Mouse (Mus musculus) kidney, embryonic 15.5 days (tissue): ENCODE data around the gene Slc25a22. TPM values are rescaled to one million over a fixed set of nuclear protein-coding genes. Genes with fewer than 3 reads are reported as not detected.

Experiments
- ATAC-seq: fragments of 200-750 bp; cut with Nextera tagmentation; replicated peaks from 2 replicates; pipeline ENCODE4 v1.8.0; 2017; ENCODE audit warnings: moderate TSS enrichment; ENCODE audit not compliant: low FRiP score
- H3K27ac ChIP-seq: fragments of 300-500 bp; sonication (generic); 2 replicates; pipeline ENCODE4 v1.5.1; 2015; ENCODE audit warnings: mild to moderate bottlenecking, inconsistent platforms
- H3K27me3 ChIP-seq: fragments of 300-500 bp; sonication (generic); 2 replicates; pipeline ENCODE4 v1.6.1; 2015; ENCODE audit warnings: inconsistent platforms
- H3K36me3 ChIP-seq: fragments of 300-500 bp; sonication (generic); 2 replicates; pipeline ENCODE4 v1.6.1; 2015; ENCODE audit warnings: inconsistent platforms
- H3K4me1 ChIP-seq: fragments of 300-500 bp; sonication (generic); 2 replicates; pipeline ENCODE4 v1.6.1; 2015; ENCODE audit warnings: inconsistent platforms
- H3K4me2 ChIP-seq: fragments of 300-500 bp; sonication (generic); 2 replicates; pipeline ENCODE4 v1.6.1; 2015; ENCODE audit warnings: moderate library complexity, mild to moderate bottlenecking, inconsistent platforms
- H3K4me3 ChIP-seq: fragments of 300-500 bp; sonication (generic); replicated peaks from 2 replicates; pipeline ENCODE4 v1.5.1; 2015; ENCODE audit warnings: mild to moderate bottlenecking, inconsistent platforms
- H3K9ac ChIP-seq: fragments of 300-500 bp; sonication (generic); 2 replicates; pipeline ENCODE4 v1.6.1; 2015; ENCODE audit warnings: mild to moderate bottlenecking, inconsistent platforms
- H3K9me3 ChIP-seq: fragments of 300-500 bp; sonication (generic); replicated peaks from 2 replicates; pipeline ENCODE4 v1.6.1; 2016; ENCODE audit warnings: inconsistent platforms
- WGBS: fragments of 180-500 bp; shearing (Covaris S2); methylation state at CpG from one replicate; pipeline ENCODE4 v1.1.7; 2015; ENCODE audit warnings: mixed read lengths; 5-methylcytosine and 5-hydroxymethylcytosine counted together
- polyA plus RNA-seq: library from polyadenylated mRNA; unstranded; fragments of >200 nt; fragmentation: Nextera tagmentation; extraction: Ambion mirVana; gene quantifications from 2 replicates; pipeline ENCODE4 v1.2.1, GENCODE M21; 2015

Slc25a22 gene
- polyA plus RNA-seq, 1 experiment from 2014 or later = 34.0 TPM

DNA sequence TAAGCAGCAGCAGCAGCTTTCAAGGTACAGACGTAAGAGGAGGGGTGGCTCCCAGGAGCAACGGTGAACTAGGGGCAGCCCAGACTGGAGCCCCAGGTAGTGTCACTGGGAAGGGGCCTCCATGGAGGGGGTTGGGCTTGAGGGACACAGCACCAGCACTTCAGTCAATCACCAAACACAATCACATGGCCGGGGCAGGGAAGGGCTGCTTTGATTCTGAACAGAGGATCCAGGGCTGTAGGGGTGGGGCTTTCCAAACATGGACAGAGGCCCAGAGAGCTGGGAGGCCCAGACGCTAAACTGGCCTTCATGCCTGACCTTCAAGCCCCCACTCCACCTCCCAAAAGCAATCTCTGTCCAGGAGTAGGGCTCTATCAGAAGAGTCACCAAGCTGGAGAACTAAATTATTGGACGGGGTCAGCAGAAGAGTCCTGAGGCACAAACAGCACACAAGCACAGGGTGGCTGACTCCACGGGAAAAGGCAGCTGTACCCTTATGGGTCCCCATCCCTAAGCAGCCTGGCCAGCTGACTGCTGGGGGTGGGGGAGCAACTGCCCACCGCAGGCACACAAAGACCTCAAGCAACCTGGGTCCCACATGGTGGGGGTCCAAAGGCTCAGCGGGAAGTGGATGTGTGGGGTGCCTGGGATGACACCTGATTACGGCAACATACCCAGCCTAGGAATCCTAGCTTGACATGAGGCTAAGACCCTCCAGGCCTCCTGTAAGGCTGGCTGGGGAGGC lies 7.7 kb downstream of the Slc25a22 start:
- WGBS = 61% methylated on average over 9 of the region's 9 CpGs
- H3K9ac ChIP-seq = 0 out of 2 replicates have a peak overlapping the region, but pooled peaks have one; percentile 10
- H3K27me3 ChIP-seq = no peaks in the 10 kb centered on the region
- no peak for ATAC-seq
- peaks cover 39% of the 10 kb centered on the region for H3K36me3 ChIP-seq
- H3K27ac ChIP-seq = no peak overlapping the region
- H3K9me3 ChIP-seq = no peaks in the 10 kb centered on the region
- H3K4me1 ChIP-seq = peaks cover 41% of the 10 kb centered on the region
- H3K4me3 ChIP-seq = no peak overlapping the region
- peak overlapping the region; percentile 50 for H3K4me2 ChIP-seq

GRCm38 (mm10) chr7:141429310-141429709 lies 8.4 kb downstream of the Slc25a22 start, which contains the start of gene Cend1:
TSS of gene Cend1 (minus strand) at chr7:141429491.
- H3K27ac ChIP-seq = no peak within 1 kb of the TSS
- H3K4me2 ChIP-seq = peak within 1 kb of the TSS; percentile 50
- H3K36me3 ChIP-seq = peaks cover 39% of the 10 kb centered on the region
- peak; percentile 79 for ATAC-seq
- 6% methylated on average over 19 of the region's 19 CpGs for WGBS
- H3K9me3 ChIP-seq = no peaks in the 10 kb centered on the region
- peak within 1 kb of the TSS; percentile 28 for H3K4me3 ChIP-seq
- 0 out of 2 replicates have a peak within 1 kb of the TSS, but pooled peaks have one; percentile 10 for H3K9ac ChIP-seq
- H3K27me3 ChIP-seq = no peaks in the 10 kb centered on the region
- H3K4me1 ChIP-seq = peaks cover 34% of the 10 kb centered on the region

GRCm38 (mm10) chr7:141428701-141429100 lies 9.0 kb downstream of the Slc25a22 start:
- 48% methylated on average over 5 of the region's 5 CpGs for WGBS
- peak overlapping the region; percentile 50 for H3K4me2 ChIP-seq
- no peaks in the 10 kb centered on the region for H3K27me3 ChIP-seq
- no peak overlapping the region for H3K4me3 ChIP-seq
- no peak overlapping the region for H3K27ac ChIP-seq
- peaks cover 28% of the 10 kb centered on the region for H3K4me1 ChIP-seq
- no peak for ATAC-seq
- H3K9me3 ChIP-seq = no peaks in the 10 kb centered on the region
- peaks cover 37% of the 10 kb centered on the region for H3K36me3 ChIP-seq
- H3K9ac ChIP-seq = no peak overlapping the region

DNA sequence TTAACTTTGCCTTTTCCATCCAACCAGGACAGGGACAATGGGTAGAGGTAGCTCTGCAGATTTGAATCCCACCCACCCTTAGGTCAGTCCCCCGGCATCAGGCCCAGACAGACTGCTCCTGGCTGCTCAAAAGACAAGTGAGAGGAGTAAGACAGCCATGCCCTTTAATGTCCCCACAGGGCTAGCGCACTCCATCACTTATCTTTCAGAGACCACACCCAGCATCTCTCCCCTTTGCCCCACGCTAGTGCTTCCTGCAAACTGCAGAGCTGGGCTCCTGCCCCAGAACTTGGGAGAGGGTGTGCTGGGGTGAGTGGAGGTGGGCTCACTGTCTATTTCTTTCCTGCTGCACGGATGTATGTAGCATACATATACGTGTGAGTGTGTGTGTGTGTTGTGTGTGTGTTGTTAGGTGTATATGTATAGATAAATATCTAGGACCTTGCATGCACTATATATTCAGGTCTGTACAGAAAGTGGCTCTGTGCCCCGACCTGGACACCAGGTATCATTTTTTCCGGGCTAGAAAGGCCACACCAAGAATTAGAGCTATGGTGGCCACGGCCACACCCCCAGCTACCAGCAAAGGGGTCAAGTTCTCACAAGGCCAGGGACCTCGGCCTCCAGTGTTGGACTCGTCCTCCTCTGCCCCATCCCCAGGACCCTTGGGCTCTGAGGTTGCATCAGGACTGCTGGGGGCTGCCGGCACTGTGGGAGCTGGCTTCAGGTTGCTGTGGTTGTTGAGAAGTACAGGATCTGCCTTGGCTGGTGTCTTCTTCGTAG lies 10.6 kb downstream of the Slc25a22 start:
- Histone ChIP-seq H3K27me3 (no peaks in the 10 kb centered on the region), H3K9me3 (no peaks in the 10 kb centered on the region), H3K4me3 (no peak overlapping the region), H3K4me1 (peaks cover 19% of the 10 kb centered on the region), H3K4me2 (no peak overlapping the region), H3K36me3 (peaks cover 21% of the 10 kb centered on the region), H3K9ac (no peak overlapping the region), H3K27ac (no peak overlapping the region)
- WGBS = 83% methylated on average over 12 of the region's 12 CpGs
- no peak for ATAC-seq

- no peak for ATAC-seq
- WGBS = 65% methylated on average over 4 of the region's 4 CpGs
- Histone ChIP-seq H3K9me3 (no peaks in the 10 kb centered on the region), H3K4me3 (no peak overlapping the region), H3K36me3 (no peaks in the 10 kb centered on the region), H3K9ac (no peak overlapping the region), H3K27me3 (no peaks in the 10 kb centered on the region), H3K4me1 (peaks cover 5% of the 10 kb centered on the region; the same call in 1 of the 2 replicates), H3K27ac (no peak overlapping the region), H3K4me2 (no peak overlapping the region)
Measured at GRCm38 (mm10) chr7:141423811-141424210, 13.9 kb downstream of the Slc25a22 start.

DNA sequence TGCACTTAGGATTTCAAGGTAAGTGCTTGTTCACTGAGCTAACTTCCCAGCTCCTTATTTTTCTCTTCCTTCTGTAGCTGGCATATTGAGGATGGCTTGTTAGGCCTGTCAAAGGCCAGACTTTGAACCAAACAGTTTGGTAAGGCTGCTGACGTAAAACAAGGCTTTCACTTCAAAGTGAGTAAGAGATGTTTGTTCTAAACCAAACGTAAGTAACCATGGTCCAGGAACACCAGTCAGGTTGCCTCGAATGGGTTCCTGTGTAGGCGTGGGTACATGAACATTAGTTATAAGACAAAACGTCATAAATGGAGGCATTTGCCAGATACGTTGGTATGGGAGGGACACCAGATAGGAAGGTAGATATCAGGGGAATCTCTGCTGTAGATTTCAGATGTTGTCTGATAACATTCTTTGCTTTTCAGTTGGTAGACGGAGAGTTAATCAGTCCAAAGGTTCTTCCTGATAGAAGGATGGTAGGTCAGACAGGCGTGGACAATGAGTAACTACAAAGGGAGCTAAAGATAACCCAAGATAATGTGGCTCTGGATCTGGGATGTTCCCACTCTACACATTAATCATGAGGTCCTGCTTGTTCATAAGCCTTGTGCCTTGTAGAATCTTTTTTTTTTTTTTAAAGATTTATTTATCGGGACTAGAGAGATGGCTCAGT lies 17.5 kb downstream of the Slc25a22 start:
- Histone ChIP-seq H3K9me3 (no peaks in the 10 kb centered on the region), H3K27me3 (no peaks in the 10 kb centered on the region), H3K4me2 (no peak overlapping the region), H3K36me3 (no peaks in the 10 kb centered on the region), H3K9ac (no peak overlapping the region), H3K4me1 (no peaks in the 10 kb centered on the region), H3K27ac (no peak overlapping the region), H3K4me3 (no peak overlapping the region)
- no peak for ATAC-seq
- 79% methylated on average over 9 of the region's 9 CpGs for WGBS

DNA sequence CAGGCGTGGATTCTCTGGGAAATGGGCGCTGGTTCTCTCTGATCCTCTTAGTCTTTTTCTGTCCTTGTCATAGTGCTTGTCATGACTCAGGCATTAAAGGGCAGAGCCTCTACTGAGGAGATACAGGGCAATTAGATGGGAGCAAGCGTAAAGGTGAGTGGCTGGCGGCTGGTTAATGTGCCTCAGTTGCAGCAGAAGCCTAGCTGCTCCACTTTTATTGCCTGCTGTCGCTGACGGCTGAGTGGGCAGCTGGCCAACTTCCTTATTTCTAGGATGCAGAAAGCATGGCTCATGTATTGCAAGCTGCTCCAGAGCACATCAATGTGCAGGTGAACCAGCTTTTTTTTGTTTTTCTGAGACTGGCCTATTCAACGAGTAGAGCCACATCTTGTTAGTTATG lies 18.7 kb downstream of the Slc25a22 start:
- no peak overlapping the region for H3K27ac ChIP-seq
- H3K9me3 ChIP-seq = no peaks in the 10 kb centered on the region
- no peak overlapping the region for H3K4me3 ChIP-seq
- H3K4me1 ChIP-seq = peaks cover 10% of the 10 kb centered on the region
- H3K9ac ChIP-seq = no peak overlapping the region
- no peaks in the 10 kb centered on the region for H3K27me3 ChIP-seq
- no peak for ATAC-seq
- WGBS = 42% methylated on average over 7 of the region's 7 CpGs
- H3K36me3 ChIP-seq = no peaks in the 10 kb centered on the region
- no peak overlapping the region for H3K4me2 ChIP-seq

DNA sequence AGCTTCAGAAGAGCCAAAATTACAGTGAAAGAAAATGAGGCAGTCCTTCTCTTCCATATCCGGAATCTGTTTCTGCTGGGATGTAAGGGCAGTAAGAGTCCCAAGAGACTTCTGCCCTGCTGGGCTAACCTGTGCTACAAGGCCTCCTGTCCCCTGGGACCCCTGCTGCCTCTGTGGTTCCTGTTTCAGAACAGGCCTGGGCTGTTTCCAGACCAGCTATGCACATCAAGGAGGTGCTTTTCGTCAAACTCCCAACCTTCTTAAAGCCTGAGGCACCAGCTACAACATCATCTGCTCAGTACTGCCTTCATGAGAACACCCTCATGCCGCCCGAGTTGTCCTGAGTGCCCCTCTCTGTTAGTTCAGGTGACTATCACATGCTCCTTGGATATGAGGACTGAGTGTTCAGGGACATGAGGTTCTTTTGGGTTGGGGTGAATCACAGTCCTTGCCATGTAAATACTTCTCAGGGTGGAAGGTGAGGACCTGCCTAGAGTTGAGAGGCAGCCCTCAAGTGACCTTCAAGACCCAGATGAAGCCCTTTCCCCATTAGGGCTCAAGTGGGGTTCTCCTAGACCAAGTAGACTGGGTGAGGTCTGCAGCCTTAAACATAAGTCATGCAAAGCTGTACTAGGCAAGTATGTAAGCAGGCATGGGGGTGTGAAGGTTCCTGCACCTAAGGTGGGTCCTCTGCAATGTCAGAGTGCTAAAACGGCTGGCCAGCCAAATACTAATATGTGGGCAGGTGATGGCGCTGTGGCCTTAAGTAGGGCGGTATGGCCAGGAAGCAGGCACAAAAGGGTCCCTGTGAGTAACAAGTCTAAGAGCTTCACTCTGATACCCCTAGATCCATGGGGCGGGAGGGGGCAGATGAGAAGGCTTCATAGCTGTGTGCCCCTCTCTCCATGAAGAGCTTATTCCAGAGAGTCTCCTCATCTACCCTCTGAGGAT lies 19.7 kb downstream of the Slc25a22 start:
- Histone ChIP-seq H3K27ac (no peak overlapping the region), H3K4me2 (no peak overlapping the region), H3K4me3 (no peak overlapping the region), H3K9me3 (no peaks in the 10 kb centered on the region), H3K4me1 (peaks cover 13% of the 10 kb centered on the region), H3K9ac (no peak overlapping the region), H3K27me3 (no peaks in the 10 kb centered on the region), H3K36me3 (no peaks in the 10 kb centered on the region)
- WGBS = 76% methylated on average over 8 of the region's 8 CpGs
- ATAC-seq = no peak

- Histone ChIP-seq H3K4me1 (peaks cover 24% of the 10 kb centered on the region), H3K9ac (no peak overlapping the region), H3K27me3 (no peaks in the 10 kb centered on the region), H3K4me2 (no peak overlapping the region), H3K36me3 (0 out of 2 replicates have a peak, but pooled peaks cover 4% of the 10 kb centered on the region), H3K9me3 (no peaks in the 10 kb centered on the region), H3K4me3 (no peak overlapping the region), H3K27ac (no peak overlapping the region)
- whole genome bisulfite sequencing = 80% methylated on average over 6 of the region's 6 CpGs
- ATAC-seq = no peak
Measured at GRCm38 (mm10) chr7:141416144-141416841, 21.4 kb downstream of the Slc25a22 start.

- Histone ChIP-seq H3K36me3 (peaks cover 26% of the 10 kb centered on the region), H3K4me2 (peak within 1 kb of the TSS; percentile 84), H3K4me1 (peaks cover 26% of the 10 kb centered on the region), H3K9me3 (no peaks in the 10 kb centered on the region), H3K27me3 (no peaks in the 10 kb centered on the region), H3K4me3 (peak within 1 kb of the TSS; percentile 75), H3K9ac (peak within 1 kb of the TSS; percentile 79), H3K27ac (peak within 1 kb of the TSS; percentile 91)
- peak; percentile 91 for ATAC-seq
- under 1% methylated on average over 56 of the region's 56 CpGs for WGBS
Measured at GRCm38 (mm10) chr7:141413809-141414584, 23.7 kb downstream of the Slc25a22 start, which contains the start of gene Gatd1. TSS of gene Gatd1 (minus strand) at chr7:141414136.
